Mouse (Mus musculus) embryonic facial prominence, embryonic 14.5 days (tissue): Measurements from ENCODE around the gene Serpina3j. TPM values are rescaled to one million over a fixed set of nuclear protein-coding genes. Genes with fewer than 3 reads are reported as not detected.
"Not testable (repeated sequence)": the region's sequence is repeated elsewhere in the genome, so short reads cannot be mapped to it uniquely, and the experiment has no call there.

ENCODE experiments used
- ATAC-seq: fragments of 200-750 bp; cut with Nextera tagmentation; 2 replicates; pipeline ENCODE4 v1.8.0; 2017; ENCODE audit warnings: low read depth, moderate number of reproducible peaks, moderate TSS enrichment
- DNase-seq: peaks from one replicate; pipeline ENCODE4 v3.0.0-alpha.2; 2015; ENCODE audit warnings: low spot score
- H3K27ac ChIP-seq: fragments of 300-500 bp; sonication (generic); replicated peaks from 2 replicates; pipeline ENCODE4 v1.5.1; 2014; ENCODE audit warnings: low read depth, mild to moderate bottlenecking, low read length, moderate library complexity
- H3K27me3 ChIP-seq: fragments of 300-500 bp; sonication (generic); replicated peaks from 2 replicates; pipeline ENCODE4 v1.6.1; 2014; ENCODE audit warnings: low read length; ENCODE audit not compliant: control insufficient read depth, insufficient read depth
- H3K36me3 ChIP-seq: fragments of 300-500 bp; sonication (generic); 2 replicates; pipeline ENCODE4 v1.6.1; 2014; ENCODE audit warnings: low read length, mixed read lengths; ENCODE audit not compliant: control insufficient read depth, insufficient read depth
- H3K4me1 ChIP-seq: fragments of 300-500 bp; sonication (generic); 2 replicates; pipeline ENCODE4 v1.6.1; 2014; ENCODE audit warnings: antibody characterized with exemption, low read length; ENCODE audit not compliant: control insufficient read depth, insufficient read depth
- H3K4me2 ChIP-seq: fragments of 300-500 bp; sonication (generic); 2 replicates; pipeline ENCODE4 v1.6.1; 2014; ENCODE audit warnings: low read depth, mild to moderate bottlenecking, low read length, moderate library complexity, mixed read lengths
- H3K4me3 ChIP-seq: fragments of 300-500 bp; sonication (generic); 2 replicates; pipeline ENCODE4 v1.5.1; 2014; ENCODE audit warnings: low read depth, mild to moderate bottlenecking, low read length
- H3K9ac ChIP-seq: fragments of 300-500 bp; sonication (generic); 2 replicates; pipeline ENCODE4 v1.6.1; 2014; ENCODE audit warnings: low read depth, mild to moderate bottlenecking, low read length, moderate library complexity, mixed read lengths
- H3K9me3 ChIP-seq: fragments of 300-500 bp; sonication (generic); 2 replicates; pipeline ENCODE4 v1.6.1; 2016; ENCODE audit warnings: low read length; ENCODE audit not compliant: control insufficient read depth
- WGBS: fragments of 180-500 bp; shearing (Covaris S2); extraction: QIAGEN DNeasy Blood & Tissue Kit; methylation state at CpG from one replicate; pipeline ENCODE4 v1.1.7; 2014; 5-methylcytosine and 5-hydroxymethylcytosine counted together
- polyA plus RNA-seq: library from polyadenylated mRNA; unstranded; fragments of >200 nt; fragmentation: Nextera tagmentation; extraction: Ambion mirVana; gene quantifications from 2 replicates; pipeline ENCODE4 v1.2.1, GENCODE M21; 2014

Serpina3j gene
- polyA plus RNA-seq, 1 experiment from 2014 or later, result 0.31 TPM

GRCm38 (mm10) chr12:104347091-104347490, 32.7 kb downstream of the Serpina3j start:
- Histone ChIP-seq H3K9me3 (no peaks in the 10 kb centered on the region), H3K36me3 (no peaks in the 10 kb centered on the region), H3K4me1 (no peaks in the 10 kb centered on the region), H3K4me2 (no peak overlapping the region), H3K27ac (no peak overlapping the region), H3K9ac (no peak overlapping the region), H3K27me3 (no peaks in the 10 kb centered on the region), H3K4me3 (no peak overlapping the region)
- DNase-seq, result no peak
- ATAC-seq, result no peak
- WGBS, result 81% methylated on average over 2 of the region's 2 CpGs

- not testable (repeated sequence) for H3K27ac ChIP-seq, H3K9me3 ChIP-seq, H3K4me3 ChIP-seq, H3K27me3 ChIP-seq, H3K4me1 ChIP-seq, H3K36me3 ChIP-seq, H3K4me2 ChIP-seq, H3K9ac ChIP-seq, ATAC-seq
- peak; percentile 13 for DNase-seq
- 30% methylated on average over 3 of the region's 3 CpGs for WGBS
These were observed 37.5 kb downstream of the Serpina3j start for GRCm38 (mm10) chr12:104351812-104352211.

DNA sequence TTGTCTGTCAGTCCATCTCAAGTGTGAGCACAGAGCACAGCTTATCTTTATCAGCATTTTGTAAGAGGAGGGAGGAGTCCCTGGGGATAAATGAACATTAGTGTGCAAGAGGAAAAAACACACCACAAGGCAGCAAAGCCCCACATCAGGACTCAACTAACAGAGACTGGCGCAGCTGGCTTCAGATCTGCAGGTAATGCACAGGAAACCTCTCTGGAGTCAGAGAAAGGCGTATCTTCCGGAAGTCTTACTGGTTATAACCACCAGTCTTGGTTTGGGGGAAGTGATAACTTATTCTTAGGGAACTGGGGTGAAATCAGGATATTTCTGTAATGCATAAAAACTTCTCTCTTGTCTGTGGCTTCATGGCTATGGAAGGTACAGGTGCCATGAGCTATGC, 41.7 kb downstream of the Serpina3j start:
- H3K4me2 ChIP-seq, result no peak overlapping the region
- DNase-seq (no peak), ATAC-seq (no peak)
- H3K36me3 ChIP-seq, result no peaks in the 10 kb centered on the region
- 73% methylated on average over 3 of the region's 3 CpGs for WGBS
- H3K27me3 ChIP-seq, result no peaks in the 10 kb centered on the region
- H3K9ac ChIP-seq, result no peak overlapping the region
- H3K9me3 ChIP-seq, result no peaks in the 10 kb centered on the region
- H3K4me1 ChIP-seq, result no peaks in the 10 kb centered on the region
- no peak overlapping the region for H3K4me3 ChIP-seq
- no peak overlapping the region for H3K27ac ChIP-seq

- Histone ChIP-seq H3K27ac (no peak overlapping the region), H3K4me3 (no peak overlapping the region), H3K27me3 (no peaks in the 10 kb centered on the region), H3K4me1 (no peaks in the 10 kb centered on the region), H3K36me3 (no peaks in the 10 kb centered on the region), H3K9me3 (no peaks in the 10 kb centered on the region), H3K9ac (no peak overlapping the region), H3K4me2 (no peak overlapping the region)
- ATAC-seq (no peak), DNase-seq (no peak)
- 81% methylated on average over 3 of the region's 3 CpGs for WGBS
These were observed 55.6 kb downstream of the Serpina3j start for GRCm38 (mm10) chr12:104369986-104370385.

Other genes with a start within 250 kb of the Serpina3j start
- not detected in 2 replicates for gene Serpina5, start 213.4 kb upstream of the Serpina3j start, polyA plus RNA-seq
- gene Serpina3a, start 201.8 kb upstream of the Serpina3j start, polyA plus RNA-seq, result not detected in 2 replicates
- not detected in 2 replicates for gene Serpina3b, start 186.6 kb upstream of the Serpina3j start, polyA plus RNA-seq
- gene Serpina3c, start 160.7 kb upstream of the Serpina3j start, polyA plus RNA-seq, result not detected in 2 replicates
- gene Serpina3f, start 100.0 kb upstream of the Serpina3j start, polyA plus RNA-seq, result 0.09 and 0.13 TPM in 2 replicates
- 4.1 and 4.5 TPM in 2 replicates for gene Serpina3g, start 78.3 kb upstream of the Serpina3j start, polyA plus RNA-seq
- gene Serpina3i, start 51.4 kb upstream of the Serpina3j start, polyA plus RNA-seq, result 0.35 and 1.7 TPM in 2 replicates
- not detected in 2 replicates for gene Serpina3k, start 23.9 kb downstream of the Serpina3j start, polyA plus RNA-seq
- gene Serpina3m, start 23.9 kb downstream of the Serpina3j start, polyA plus RNA-seq, result not detected in 2 replicates
- 0.60 and 0.63 TPM in 2 replicates for gene Serpina3n, start 92.2 kb downstream of the Serpina3j start, polyA plus RNA-seq
- 12.4 and 12.5 TPM in 2 replicates for gene Gsc, start 158.8 kb downstream of the Serpina3j start, polyA plus RNA-seq